Mouse (Mus musculus): ENCODE results near the gene Fntb.

Gene Fntb

DNA sequence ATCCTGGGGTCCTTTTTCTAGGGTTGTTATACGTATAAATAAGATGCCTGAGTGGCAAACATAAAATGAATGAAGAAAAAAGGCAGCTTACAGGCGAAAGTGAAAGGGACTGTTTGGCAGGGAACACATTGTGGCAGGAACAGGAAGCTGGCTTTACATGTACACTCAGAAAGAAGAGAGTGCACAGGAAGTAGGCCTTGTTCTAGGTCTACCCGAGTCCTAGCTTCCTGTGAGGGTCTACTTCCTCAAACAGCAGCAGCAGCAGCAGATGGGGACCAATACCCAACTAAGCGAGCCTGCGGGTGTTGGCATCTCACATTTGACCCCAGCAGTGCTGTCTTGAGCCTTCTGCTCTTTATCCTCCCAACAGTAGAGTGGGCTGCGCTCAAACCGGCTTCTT, 121.4 kb downstream of the Fntb start:
- DNase-seq (ENCODE audit: low spot score in 2 of 2), result no peak

- no peak for DNase-seq (ENCODE audit: low spot score in 2 of 2)
Measured at GRCm38 (mm10) chr12:76887941-76888340, 122.6 kb downstream of the Fntb start.

- no peak for DNase-seq (ENCODE audit: low spot score in 2 of 2)
Measured at GRCm38 (mm10) chr12:76889404-76890184, 124.2 kb downstream of the Fntb start.

GRCm38 (mm10) chr12:76891160-76891559, 125.8 kb downstream of the Fntb start:
- DNase-seq (ENCODE audit: low spot score in 2 of 2), result no peak

DNA sequence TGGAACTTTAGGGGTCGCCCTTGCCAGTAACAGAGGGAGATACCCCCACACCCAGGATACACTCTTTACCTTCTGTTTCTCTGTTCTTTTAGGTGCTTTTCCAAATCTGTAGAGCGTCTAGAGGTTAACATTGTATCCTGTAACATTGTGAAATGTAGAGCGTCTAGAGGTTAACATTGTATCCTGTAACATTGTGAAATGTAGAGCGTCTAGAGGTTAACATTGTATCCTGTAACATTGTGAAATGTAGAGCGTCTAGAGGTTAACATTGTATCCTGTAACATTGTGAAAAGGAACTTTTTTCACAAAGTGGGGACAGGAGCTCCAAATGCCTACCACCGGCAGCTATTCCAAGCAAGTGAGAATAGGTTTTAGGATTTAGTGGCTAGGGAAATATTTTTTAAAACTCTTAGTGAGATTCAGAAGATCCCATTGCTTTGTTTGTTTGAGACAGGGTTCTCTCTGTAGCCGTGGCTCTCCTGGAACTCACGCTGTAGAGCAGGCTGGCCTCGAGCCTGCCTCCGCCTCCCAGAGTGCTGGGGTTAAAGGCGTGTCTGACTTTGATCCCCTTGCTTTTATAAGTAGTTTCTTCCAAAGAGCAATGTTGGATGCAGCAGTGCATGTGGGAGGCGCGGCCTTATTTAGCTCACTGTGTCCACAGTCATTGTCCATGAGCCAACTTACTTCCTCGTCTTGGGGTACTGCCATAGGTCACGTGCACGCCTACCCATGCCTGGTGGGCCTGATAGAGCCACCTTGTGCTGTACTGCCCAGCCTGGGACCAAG, 127.7 kb downstream of the Fntb start:
- no peak for DNase-seq (ENCODE audit: low spot score in 2 of 2)

DNA sequence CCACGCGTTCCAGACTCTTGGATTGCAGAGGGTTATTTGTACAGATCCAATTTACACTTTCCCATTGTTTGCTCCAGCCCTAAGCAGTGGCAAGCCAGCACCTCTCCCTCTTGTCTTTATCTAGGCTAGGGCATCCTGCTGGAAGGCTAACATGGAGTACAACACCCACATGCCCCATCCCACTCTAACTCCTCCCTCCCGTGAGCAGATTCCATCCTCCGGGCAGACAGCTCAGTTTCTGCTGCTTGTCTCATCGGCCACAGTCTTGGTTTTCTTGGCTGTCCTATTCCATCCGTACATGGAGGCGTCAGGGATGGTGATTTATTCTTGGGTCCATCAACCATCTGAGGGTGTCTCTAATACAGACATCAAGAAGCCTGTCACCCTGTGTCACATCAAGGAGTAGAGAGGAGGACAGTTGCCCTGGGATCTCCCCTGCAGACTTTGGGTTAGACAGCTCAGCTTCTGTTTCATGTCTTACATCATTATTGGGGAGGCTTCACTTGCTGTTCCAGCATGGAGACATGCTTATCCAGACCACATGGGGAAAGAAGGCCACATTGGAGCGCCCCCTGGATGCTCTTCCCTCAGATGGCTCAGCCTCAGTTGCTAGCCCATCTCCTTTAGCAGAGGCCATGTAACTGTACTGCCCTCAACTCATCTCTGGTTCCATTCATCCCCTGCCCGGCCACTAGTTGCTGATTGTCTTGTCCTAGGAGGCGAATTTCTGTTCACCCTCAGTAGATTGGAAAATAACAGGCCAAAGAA, 129.6 kb downstream of the Fntb start:
- no peak for DNase-seq (ENCODE audit: low spot score in 2 of 2)

DNA sequence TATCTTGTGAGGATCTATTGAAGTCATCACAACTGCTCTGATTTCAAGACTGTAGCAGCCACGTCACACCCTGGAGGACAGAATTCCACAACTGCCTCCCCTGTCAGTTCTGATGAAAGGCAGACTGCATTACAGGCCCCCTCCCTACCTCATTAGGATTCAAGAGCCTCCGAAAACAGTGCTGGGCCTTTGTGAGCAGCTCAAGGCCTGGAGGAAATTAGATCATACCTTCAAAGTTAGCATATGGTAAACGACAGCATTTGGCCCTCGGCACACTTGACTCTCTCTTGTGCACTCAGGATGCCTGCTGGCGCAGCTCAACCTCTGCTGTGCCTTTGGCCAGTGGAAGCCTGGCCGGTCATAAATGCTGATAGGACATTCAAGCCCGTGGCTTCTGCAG, 130.4 kb downstream of the Fntb start:
- DNase-seq (ENCODE audit: low spot score in 2 of 2), result no peak

- DNase-seq (ENCODE audit: low spot score in 2 of 2), result no peak
Measured at GRCm38 (mm10) chr12:76896566-76896965, 131.2 kb downstream of the Fntb start.

DNA sequence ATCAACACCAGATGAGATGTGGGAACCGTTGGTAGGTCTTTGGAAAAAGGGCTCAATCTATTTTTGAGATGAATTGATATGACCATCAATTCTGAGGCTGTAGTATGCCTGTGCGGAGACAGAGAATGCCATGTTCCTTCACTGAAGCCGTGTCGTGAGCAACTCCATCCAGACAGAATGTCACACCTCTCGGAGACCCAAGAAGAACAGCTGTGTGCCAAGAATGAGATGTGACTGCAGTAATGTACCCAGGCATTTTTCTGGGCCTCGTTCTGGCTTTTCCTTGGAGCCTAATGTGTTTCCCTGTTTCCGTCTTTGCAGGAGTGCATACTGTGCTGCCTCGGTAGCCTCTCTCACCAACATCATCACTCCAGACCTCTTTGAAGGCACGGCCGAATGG, 131.6 kb downstream of the Fntb start:
- DNase-seq (ENCODE audit: low spot score in 2 of 2), result no peak

GRCm38 (mm10) chr12:76898141-76898540, 132.8 kb downstream of the Fntb start:
- DNase-seq (ENCODE audit: low spot score in 2 of 2), result no peak

DNA sequence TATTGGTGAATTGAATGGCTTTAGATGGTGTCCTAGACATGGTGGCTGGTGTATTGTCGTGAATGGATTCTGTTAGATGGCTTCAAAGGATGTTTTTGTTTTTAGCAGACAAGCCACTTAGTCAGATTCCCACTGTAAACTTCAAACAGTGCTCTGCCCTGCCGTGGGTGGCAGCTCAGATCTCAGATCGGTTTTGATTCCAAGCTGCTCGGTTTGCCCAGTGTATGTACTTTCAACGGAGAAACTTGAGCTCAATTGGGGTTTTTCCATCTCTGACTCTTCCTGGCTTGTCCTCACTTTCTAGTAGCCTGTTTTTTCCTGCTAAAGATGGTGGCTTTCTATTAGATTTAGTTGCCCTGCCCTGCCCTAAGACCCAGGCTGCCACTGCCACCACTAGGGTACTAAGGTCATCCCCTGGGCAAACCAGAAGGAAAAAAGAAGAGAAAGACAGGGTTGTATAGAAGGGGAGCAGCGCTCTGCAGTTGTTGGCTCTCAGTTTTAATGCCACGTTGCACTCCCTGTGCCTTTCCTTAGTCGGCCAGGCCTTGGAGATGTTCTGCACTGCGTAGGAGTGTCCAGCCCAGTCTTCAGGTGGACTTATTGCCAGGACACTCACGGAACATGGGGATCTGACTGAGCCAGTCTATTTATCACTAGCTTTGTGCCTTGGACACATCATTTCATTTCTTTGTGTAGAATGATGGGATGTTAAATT, 134.0 kb downstream of the Fntb start:
- DNase-seq (ENCODE audit: low spot score in 2 of 2), result no peak

GRCm38 (mm10) chr12:76901508-76902294, 136.3 kb downstream of the Fntb start:
- DNase-seq (ENCODE audit: low spot score in 2 of 2), result no peak

DNA sequence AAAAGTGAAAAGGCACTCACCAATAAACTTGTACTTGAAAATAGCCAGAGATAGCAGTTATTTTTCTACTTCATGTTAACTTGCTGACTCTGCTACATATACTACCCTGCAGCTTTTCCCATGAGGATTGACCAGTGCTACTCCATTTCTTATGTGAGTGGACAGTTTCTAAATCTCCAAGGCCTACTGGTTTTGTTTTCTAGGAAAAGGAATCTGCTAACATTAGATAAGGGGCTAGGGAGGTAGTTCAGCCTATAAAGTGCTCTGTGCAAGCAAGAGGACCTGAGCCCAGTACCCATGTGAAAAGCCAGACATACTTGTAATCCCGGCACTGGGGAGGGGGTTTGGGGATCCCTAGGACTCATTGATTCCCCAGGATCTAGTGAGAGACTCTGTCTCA, 140.9 kb downstream of the Fntb start:
- no peak for DNase-seq (ENCODE audit: low spot score in 2 of 2)

- DNase-seq (ENCODE audit: low spot score in 2 of 2), result no peak
Measured at GRCm38 (mm10) chr12:76909218-76909617, 143.8 kb downstream of the Fntb start.

DNA sequence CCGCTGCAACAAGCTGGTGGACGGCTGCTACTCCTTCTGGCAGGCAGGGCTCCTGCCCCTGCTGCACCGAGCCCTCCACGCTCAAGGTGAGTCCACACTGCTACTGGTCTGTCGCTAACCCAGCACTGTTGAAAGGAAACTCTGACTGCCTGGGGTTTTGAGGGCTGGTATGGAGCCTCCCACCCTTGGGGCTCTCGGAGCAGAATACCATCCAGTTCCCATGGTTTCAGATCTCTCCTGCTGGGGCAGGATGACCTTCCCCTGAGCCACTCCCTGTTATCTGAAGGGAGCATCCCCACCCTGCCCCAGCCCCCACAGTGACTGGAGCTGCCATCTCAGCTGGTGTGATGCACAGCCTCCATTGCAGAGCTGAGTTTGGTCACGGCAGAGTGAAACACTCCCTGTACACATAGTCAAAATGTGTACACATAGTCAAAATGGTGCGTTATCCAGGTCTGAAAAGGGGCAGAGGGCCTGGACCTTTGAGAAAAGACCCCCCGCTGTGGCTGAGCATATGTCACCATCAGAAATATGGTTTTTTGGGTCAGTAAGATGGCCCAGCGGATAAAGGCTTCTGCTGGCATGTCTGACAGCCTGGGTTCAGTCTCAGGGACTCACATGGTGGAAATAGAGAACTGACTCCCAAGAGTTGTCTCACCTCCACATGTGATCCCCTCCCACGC, 145.0 kb downstream of the Fntb start:
- DNase-seq (ENCODE audit: low spot score in 2 of 2), result no peak

GRCm38 (mm10) chr12:76911171-76911726, 145.9 kb downstream of the Fntb start:
- DNase-seq (ENCODE audit: low spot score in 2 of 2), result no peak

- no peak for DNase-seq (ENCODE audit: low spot score in 2 of 2)
Measured at GRCm38 (mm10) chr12:76912193-76912592, 146.8 kb downstream of the Fntb start.

DNA sequence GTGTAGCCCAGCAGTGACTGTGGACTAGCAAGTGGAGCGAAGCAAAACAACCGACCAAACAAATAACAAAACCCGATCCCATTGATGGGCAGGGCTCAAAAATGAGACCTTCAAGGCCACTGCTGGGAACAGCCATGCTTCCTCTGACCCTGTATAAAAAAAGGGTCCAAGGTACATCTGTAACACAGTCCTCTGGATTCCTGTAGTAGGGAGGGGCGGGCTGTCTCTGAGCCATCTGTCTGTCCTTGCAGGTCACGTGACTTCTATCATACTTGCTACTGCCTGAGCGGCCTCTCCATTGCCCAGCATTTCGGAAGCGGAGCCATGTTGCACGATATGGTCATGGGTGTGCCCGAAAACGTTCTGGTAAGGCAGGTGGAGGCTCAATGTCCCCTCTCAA, 150.8 kb downstream of the Fntb start:
- DNase-seq (ENCODE audit: low spot score in 2 of 2), result no peak

DNA sequence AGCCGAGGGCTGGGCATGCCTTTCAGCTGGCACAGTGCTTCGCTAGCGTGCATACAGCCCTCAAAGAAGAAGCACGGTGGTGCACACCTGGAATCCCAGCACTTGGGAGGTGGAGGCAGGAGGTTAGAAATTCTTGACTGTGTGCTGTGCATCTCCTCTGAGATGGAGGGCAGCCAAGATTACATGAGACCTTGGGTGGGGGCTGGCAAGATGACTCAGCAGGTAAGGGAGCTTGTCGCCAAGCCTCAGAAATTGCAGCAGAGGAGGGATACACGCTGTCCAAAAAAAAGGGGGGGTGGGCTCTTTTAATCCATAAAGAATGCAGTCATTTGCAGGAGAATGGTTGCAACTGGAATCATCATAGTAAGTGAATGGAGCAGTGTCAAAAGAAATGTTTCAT, 152.7 kb downstream of the Fntb start:
- DNase-seq (ENCODE audit: low spot score in 2 of 2), result no peak

GRCm38 (mm10) chr12:76918855-76919254, 153.5 kb downstream of the Fntb start:
- no peak for DNase-seq (ENCODE audit: low spot score in 2 of 2)

Data from urinary bladder, postnatal 4 days (tissue).